Mouse (Mus musculus) testis, adult 2 months (tissue): ENCODE results near the gene Trappc4. TPM values are rescaled to one million over a fixed set of nuclear protein-coding genes. Genes with fewer than 3 reads are reported as not detected.
A peak's percentile ranks its signal among the peaks of the same experiment; 100 is the strongest.
"Not testable (repeated sequence)": the region's sequence is repeated elsewhere in the genome, so short reads cannot be mapped to it uniquely, and the experiment has no call there.

Experiments
- H3K27ac ChIP-seq: fragments of 200-500 bp; 2 replicates; pipeline ENCODE4 v1.5.1; 2012; ENCODE audit warnings: low read depth, low read length; ENCODE audit not compliant: control insufficient read depth, insufficient read depth
- H3K27me3 ChIP-seq: fragments of 200-500 bp; 2 replicates; pipeline ENCODE4 v1.6.1; 2012; ENCODE audit warnings: mild to moderate bottlenecking, low read length, moderate library complexity; ENCODE audit not compliant: control insufficient read depth, insufficient read depth
- H3K36me3 ChIP-seq: fragments of 200-500 bp; 2 replicates; pipeline ENCODE4 v1.6.1; 2012; ENCODE audit warnings: mild to moderate bottlenecking, low read length; ENCODE audit not compliant: control insufficient read depth, insufficient read depth
- H3K4me1 ChIP-seq: fragments of 200-500 bp; 2 replicates; pipeline ENCODE4 v1.6.1; 2012; ENCODE audit warnings: low read length; ENCODE audit not compliant: control insufficient read depth, insufficient read depth
- H3K4me3 ChIP-seq: fragments of 200-500 bp; 2 replicates; pipeline ENCODE4 v1.5.1; 2012; ENCODE audit warnings: low read depth, mild to moderate bottlenecking, low read length, moderate library complexity, mixed read lengths; ENCODE audit not compliant: control insufficient read depth
- CTCF ChIP-seq: fragments of 200-500 bp; IDR thresholded peaks from 2 replicates; pipeline ENCODE4 v1.5.1; 2012; ENCODE audit warnings: low read depth, mild to moderate bottlenecking, inconsistent platforms, low read length, moderate library complexity; ENCODE audit not compliant: control insufficient read depth, insufficient read depth, insufficient replicate concordance
- POLR2A ChIP-seq: fragments of 200-500 bp; IDR thresholded peaks from 2 replicates; pipeline ENCODE4 v1.6.1; 2012; ENCODE audit warnings: low read depth, mild to moderate bottlenecking, inconsistent platforms, low read length, moderate library complexity; ENCODE audit not compliant: control insufficient read depth
- polyA plus RNA-seq: library from polyadenylated mRNA; depleted of rRNA; stranded (reverse); fragments of >200 nt; gene quantifications from 2 replicates; pipeline ENCODE4 v1.2.3, GENCODE M21; 2012

Gene Trappc4
- polyA plus RNA-seq, 1 experiment: 41.8 TPM

DNA sequence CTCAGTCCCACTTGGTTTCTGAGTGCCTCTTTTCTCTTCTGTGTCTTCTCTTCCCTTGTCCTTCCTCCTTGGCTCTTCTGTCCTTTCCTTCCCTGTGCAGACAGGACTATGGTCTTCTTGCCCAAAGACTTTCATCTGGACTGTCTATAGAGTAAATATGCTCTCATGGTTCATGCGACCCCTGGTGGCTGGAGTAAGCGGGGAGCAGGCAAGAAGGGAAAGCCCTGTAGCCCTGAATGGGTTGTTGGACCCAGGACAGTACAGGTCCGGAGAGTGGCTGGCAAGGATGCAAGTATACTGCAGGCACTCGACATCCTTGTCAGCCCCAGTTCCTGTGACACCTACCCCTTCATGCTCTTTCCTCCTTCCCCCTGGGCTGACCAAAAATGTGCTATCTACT is 15.9 kb downstream of the Trappc4 start:
- H3K27ac ChIP-seq: no peak overlapping the region
- TF ChIP-seq POLR2A (no peak), CTCF (peak; percentile 44; the same call in 1 of the 2 replicates)
- H3K4me1 ChIP-seq: no peaks in the 10 kb centered on the region
- H3K36me3 ChIP-seq: peaks cover 3% of the 10 kb centered on the region
- H3K4me3 ChIP-seq: no peak overlapping the region
- no peaks in the 10 kb centered on the region for H3K27me3 ChIP-seq

DNA sequence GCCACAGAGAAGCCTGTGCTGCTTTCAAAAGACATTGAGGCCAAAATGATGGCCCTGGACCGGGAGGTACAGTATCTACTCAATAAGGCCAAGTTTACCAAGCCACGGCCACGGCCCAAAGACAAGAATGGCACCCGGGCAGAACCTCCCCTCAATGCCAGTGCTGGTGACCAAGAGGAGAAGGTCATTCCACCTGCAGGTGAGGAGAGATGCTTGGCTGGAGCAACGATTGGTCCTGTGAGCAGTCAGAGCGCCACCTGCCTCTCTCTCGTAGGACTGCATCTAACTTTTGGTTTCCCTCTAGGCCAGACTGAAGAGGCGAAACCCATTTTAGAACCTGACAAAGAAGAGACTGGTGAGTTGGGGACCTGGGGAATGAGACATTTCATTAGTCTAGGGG is 18.1 kb downstream of the Trappc4 start:
- H3K4me1 ChIP-seq: no peaks in the 10 kb centered on the region
- no peaks in the 10 kb centered on the region for H3K27me3 ChIP-seq
- no peak overlapping the region for H3K27ac ChIP-seq
- no peak overlapping the region for H3K4me3 ChIP-seq
- peaks cover 6% of the 10 kb centered on the region for H3K36me3 ChIP-seq
- no peak for TF ChIP-seq POLR2A
- peak; percentile 60; the same call in 1 of the 2 replicates for TF ChIP-seq CTCF

DNA sequence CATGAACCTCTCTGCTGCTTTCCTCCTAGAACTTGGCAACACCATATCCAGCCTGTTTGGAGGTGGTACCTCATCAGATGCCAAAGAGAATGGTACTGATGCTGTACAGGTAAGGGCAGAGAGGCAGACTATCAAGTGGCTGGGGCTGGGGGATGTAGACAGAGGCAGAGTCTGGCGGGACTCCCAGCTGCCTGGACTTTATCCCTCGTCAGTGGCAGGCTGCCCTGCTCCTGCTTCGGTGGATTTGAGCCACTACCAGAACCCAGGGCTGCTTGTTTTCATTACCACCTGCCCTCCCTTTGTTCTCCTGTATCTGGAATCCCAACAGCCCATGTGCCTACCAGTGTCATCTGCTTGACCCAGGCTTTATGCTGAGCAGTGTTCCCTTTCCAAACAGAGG is 20.2 kb downstream of the Trappc4 start:
- H3K27me3 ChIP-seq: no peaks in the 10 kb centered on the region
- TF ChIP-seq POLR2A (no peak), CTCF (no peak)
- H3K4me3 ChIP-seq: no peak overlapping the region
- H3K36me3 ChIP-seq: peaks cover 7% of the 10 kb centered on the region
- no peak overlapping the region for H3K27ac ChIP-seq
- no peaks in the 10 kb centered on the region for H3K4me1 ChIP-seq

DNA sequence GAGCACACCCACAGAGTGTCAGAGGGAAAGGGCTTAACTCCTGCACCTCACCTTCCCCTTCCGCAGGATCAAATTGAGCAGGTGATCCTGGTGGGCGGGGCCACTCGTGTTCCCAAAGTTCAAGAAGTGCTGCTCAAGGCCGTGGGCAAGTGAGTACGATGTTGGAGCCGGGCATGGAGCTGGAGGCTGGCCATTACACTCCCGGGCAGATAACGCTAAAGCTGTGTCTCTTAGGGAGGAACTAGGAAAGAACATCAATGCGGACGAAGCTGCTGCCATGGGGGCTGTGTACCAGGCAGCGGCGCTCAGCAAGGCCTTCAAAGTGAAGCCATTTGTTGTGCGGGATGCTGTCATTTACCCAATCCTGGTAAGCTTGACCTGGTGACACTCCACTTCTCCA is 22.8 kb downstream of the Trappc4 start:
- TF ChIP-seq CTCF (no peak), POLR2A (no peak)
- Histone ChIP-seq H3K4me3 (no peak overlapping the region), H3K4me1 (peaks cover 3% of the 10 kb centered on the region), H3K27ac (no peak overlapping the region), H3K27me3 (no peaks in the 10 kb centered on the region), H3K36me3 (peaks cover 11% of the 10 kb centered on the region)

DNA sequence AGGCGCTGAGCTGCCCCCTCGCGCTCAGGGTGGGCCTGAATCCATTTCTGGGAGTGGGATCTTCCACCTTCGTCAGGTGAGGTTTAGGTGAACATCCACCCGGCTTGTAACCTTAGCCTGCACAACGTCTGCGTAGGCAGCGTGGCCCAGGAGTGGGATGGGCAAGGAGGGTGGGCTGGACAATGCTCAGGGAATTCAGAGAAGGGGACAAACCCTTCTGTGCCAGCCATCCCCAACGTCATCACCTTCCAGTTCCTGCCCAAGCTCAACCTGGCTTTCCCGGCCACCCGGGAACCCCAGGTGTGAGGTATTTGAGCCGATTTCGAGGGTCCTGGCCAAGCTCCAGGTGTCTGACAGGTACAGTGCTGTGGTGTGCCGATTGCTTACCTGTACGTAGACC is 27.5 kb downstream of the Trappc4 start:
- TF ChIP-seq CTCF (no peak), POLR2A (no peak)
- H3K4me1 ChIP-seq: peaks cover 3% of the 10 kb centered on the region
- H3K27ac ChIP-seq: peak overlapping the region; percentile 98
- peak overlapping the region; percentile 98 for H3K4me3 ChIP-seq
- peaks cover 5% of the 10 kb centered on the region for H3K36me3 ChIP-seq
- H3K27me3 ChIP-seq: no peaks in the 10 kb centered on the region

DNA sequence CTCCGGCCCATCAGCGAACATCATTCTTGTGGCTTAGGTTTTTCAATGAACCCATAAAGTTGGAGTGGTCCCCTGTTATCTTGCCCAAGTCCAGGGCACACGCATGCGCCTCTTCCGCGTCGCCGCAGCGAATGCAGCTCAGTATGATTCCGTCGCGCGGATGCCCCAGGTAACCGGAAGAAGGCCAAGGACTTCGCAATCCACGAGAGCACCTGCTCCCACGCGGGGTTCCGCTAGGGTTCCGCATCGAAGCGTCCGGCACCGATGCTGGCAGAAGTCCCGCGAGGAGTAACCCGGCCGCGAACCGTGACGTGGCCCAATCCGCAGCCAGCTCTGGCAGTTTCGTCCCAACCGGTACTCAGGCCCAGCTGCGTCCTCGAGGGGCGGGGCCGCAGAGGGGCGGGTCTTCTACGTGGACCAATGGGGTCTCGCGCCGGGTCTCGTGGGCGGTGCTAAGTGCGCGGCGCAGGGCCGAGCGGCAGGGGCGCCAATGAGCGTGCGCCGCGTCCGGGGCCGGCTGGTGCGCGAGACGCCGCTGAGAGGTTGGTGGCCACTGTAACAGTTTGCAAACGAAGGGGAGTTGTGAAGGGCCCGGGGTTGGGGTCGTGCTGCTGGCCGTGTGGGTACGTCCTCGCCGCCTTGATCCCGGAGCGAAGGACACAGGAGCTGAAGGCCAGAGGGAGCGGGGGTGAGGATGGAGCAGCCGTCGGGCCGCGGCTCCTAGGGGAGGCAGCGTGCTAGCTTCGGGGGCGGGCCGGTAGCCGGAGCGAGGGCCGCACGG is 28.2 kb downstream of the Trappc4 start, which contains the start of gene Hyou1:
TSS of gene Hyou1 (plus strand) at position 437 of the 781 bp plus-strand sequence.
- H3K27ac ChIP-seq: peak within 1 kb of the TSS; percentile 98
- H3K36me3 ChIP-seq: peaks cover 5% of the 10 kb centered on the region
- no peaks in the 10 kb centered on the region for H3K27me3 ChIP-seq
- TF ChIP-seq POLR2A: peak; percentile 74
- 0 out of 2 replicates have a peak, but pooled peaks have one; percentile 1 for TF ChIP-seq CTCF
- H3K4me3 ChIP-seq: peak within 1 kb of the TSS; percentile 98
- peaks cover 3% of the 10 kb centered on the region for H3K4me1 ChIP-seq

DNA sequence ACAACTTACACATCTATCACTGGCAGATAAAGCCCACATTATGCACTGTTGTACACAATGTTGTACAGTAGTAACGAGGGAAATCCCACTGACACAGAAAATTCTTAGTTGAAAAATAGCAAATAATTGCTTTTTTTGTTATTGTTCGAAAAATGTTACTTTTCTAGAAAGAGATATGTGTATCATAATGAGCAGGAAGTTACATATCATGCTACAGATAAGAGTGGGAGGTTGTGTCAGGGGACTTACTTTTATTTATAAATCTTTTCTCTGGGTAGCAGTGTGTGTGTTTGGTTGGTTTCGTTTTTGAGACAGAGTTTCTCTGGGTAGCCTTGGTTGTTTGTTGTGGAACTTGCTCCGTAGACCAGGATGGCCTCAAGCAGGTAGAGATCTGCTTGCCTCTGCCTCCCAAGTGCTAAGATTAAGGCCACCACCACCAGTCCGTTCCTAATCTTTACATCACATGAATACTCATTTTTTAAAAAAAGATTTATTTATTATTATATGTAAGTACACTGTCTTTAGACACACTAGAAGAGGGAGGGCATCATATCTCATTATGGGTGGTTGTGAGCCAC is 29.2 kb downstream of the Trappc4 start:
- Histone ChIP-seq H3K4me3 (peak overlapping the region; percentile 98; the same call in 1 of the 2 replicates), H3K27me3 (no peaks in the 10 kb centered on the region), H3K36me3 (peaks cover 4% of the 10 kb centered on the region), H3K27ac (peak overlapping the region; percentile 77), H3K4me1 (peaks cover 3% of the 10 kb centered on the region)
- TF ChIP-seq CTCF (no peak), POLR2A (no peak)

DNA sequence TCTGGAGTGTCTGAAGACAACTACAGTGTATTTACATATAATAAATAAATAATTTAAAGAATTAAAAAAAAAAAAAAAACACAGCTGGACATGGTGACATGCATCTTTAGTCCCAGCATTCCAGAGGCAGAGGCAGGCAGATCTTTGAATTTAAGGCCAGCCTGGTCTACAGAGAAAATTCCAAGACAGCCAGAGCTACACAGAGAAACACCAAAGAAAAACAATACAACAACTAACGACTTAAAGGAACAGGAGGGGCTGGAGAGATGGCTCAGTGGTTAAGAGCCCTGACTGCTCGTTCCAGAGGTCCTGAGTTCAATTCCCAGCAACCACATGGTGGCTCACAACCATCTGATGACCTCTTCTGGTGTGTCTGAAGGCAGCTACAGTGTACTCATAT is 30.1 kb downstream of the Trappc4 start:
- not testable (repeated sequence) for H3K36me3 ChIP-seq, H3K27me3 ChIP-seq, H3K4me3 ChIP-seq, H3K4me1 ChIP-seq, H3K27ac ChIP-seq
